Mouse (Mus musculus): ENCODE data around the gene Emid1.
"Not testable (repeated sequence)": the region's sequence is repeated elsewhere in the genome, so short reads cannot be mapped to it uniquely, and the experiment has no call there.

Emid1 gene

GRCm38 (mm10) chr11:5102384-5102783 lies 49.7 kb downstream of the Emid1 start:
- no peak for DNase-seq

- no peak for DNase-seq
Observed at GRCm38 (mm10) chr11:5101641-5102040, 50.4 kb downstream of the Emid1 start.

- peak in 1 of 2 experiments; percentile 23 for DNase-seq
Observed at GRCm38 (mm10) chr11:5100801-5101200, 51.3 kb downstream of the Emid1 start.

GRCm38 (mm10) chr11:5100283-5100682 lies 51.8 kb downstream of the Emid1 start:
- no peak for DNase-seq

GRCm38 (mm10) chr11:5099576-5100183 lies 52.4 kb downstream of the Emid1 start:
- peak; percentile 77 to 79 for DNase-seq

- DNase-seq: peak; percentile 99
Observed at GRCm38 (mm10) chr11:5098736-5099542, 53.1 kb downstream of the Emid1 start, which contains the start of the genes Rhbdd3 and Ewsr1. Gene Rhbdd3, plus strand, starts transcription at chr11:5098926. Gene Ewsr1, minus strand, starts transcription at chr11:5099266.

GRCm38 (mm10) chr11:5098035-5098735 lies 53.9 kb downstream of the Emid1 start:
- DNase-seq: peak; percentile 63 to 67

- DNase-seq: no peak
Observed at GRCm38 (mm10) chr11:5096480-5097020, 55.5 kb downstream of the Emid1 start.

GRCm38 (mm10) chr11:5095877-5096276 lies 56.2 kb downstream of the Emid1 start:
- no peak for DNase-seq

- no peak for DNase-seq
Observed at GRCm38 (mm10) chr11:5091706-5092105, 60.4 kb downstream of the Emid1 start.

GRCm38 (mm10) chr11:5089147-5089546 lies 62.9 kb downstream of the Emid1 start:
- DNase-seq: no peak

- DNase-seq: not testable (repeated sequence)
Observed at GRCm38 (mm10) chr11:5076843-5077242, 75.2 kb downstream of the Emid1 start.

GRCm38 (mm10) chr11:5075760-5076159 lies 76.3 kb downstream of the Emid1 start:
- DNase-seq: no peak

- DNase-seq: peak in 1 of 2 experiments; percentile 58
Observed at GRCm38 (mm10) chr11:5074882-5075281, 77.2 kb downstream of the Emid1 start.

- no peak for DNase-seq
Observed at GRCm38 (mm10) chr11:5068126-5068971, 83.7 kb downstream of the Emid1 start.

- no peak for DNase-seq
Observed at GRCm38 (mm10) chr11:5067063-5067462, 85.0 kb downstream of the Emid1 start.

- peak; percentile 90 to 92 for DNase-seq
Observed at GRCm38 (mm10) chr11:5065056-5065821, 86.8 kb downstream of the Emid1 start, which contains the start of gene Gas2l1. Gene Gas2l1, minus strand, starts transcription at chr11:5065327.

- no peak for DNase-seq
Observed at GRCm38 (mm10) chr11:5064282-5065055, 87.6 kb downstream of the Emid1 start.

- DNase-seq: peak in 1 of 2 experiments; percentile 49
Observed at GRCm38 (mm10) chr11:5063561-5064281, 88.3 kb downstream of the Emid1 start.
